Mouse (Mus musculus) megakaryocyte-erythroid progenitor cell, adult 5 weeks (primary cell): ENCODE measurements around the gene 1600002K03Rik. TPM values are rescaled to one million over a fixed set of nuclear protein-coding genes. Genes with fewer than 3 reads are reported as not detected.

Experiments
- polyA plus RNA-seq: library from polyadenylated mRNA; stranded (reverse); fragments of >175 nt; gene quantifications from 2 replicates; pipeline ENCODE4 v1.2.3, GENCODE M21; 2012

1600002K03Rik gene
- 9.2 and 11.3 TPM in 2 replicates for polyA plus RNA-seq

GRCm38 (mm10) chr10:80172527-80173292, at the start of gene 1600002K03Rik:
Gene 1600002K03Rik, plus strand, starts transcription at chr10:80172944.

GRCm38 (mm10) chr10:80138553-80139438, 33.9 kb upstream of the 1600002K03Rik start, which contains the start of gene Atp5d:
Gene Atp5d, plus strand, starts transcription at chr10:80138632.

GRCm38 (mm10) chr10:80140666-80141035, 32.1 kb upstream of the 1600002K03Rik start, which contains the start of gene Cbarp:
Gene Cbarp, minus strand, starts transcription at chr10:80140835.

GRCm38 (mm10) chr10:80147719-80148601, 24.8 kb upstream of the 1600002K03Rik start, which contains the start of gene Midn:
Gene Midn, plus strand, starts transcription at chr10:80148272.

GRCm38 (mm10) chr10:80165392-80166128, 7.2 kb upstream of the 1600002K03Rik start, which contains the start of gene Cirbp:
Gene Cirbp, plus strand, starts transcription at chr10:80165985.

GRCm38 (mm10) chr10:80179068-80180051, 6.6 kb downstream of the 1600002K03Rik start, which contains the start of gene Efna2:
Gene Efna2, plus strand, starts transcription at chr10:80179482.

Other genes starting within 250 kb of the 1600002K03Rik start
- gene Arid3a, start 245.9 kb upstream of the 1600002K03Rik start, polyA plus RNA-seq, result 94.7 and 145 TPM in 2 replicates
- gene Wdr18, start 212.8 kb upstream of the 1600002K03Rik start, polyA plus RNA-seq, result 54.4 and 61.7 TPM in 2 replicates
- 0.09 and 0.12 TPM in 2 replicates for gene Grin3b, start 202.2 kb upstream of the 1600002K03Rik start, polyA plus RNA-seq
- gene Tmem259, start 188.6 kb upstream of the 1600002K03Rik start, polyA plus RNA-seq, result 378 and 414 TPM in 2 replicates
- 245 and 295 TPM in 2 replicates for gene Cnn2, start 184.4 kb upstream of the 1600002K03Rik start, polyA plus RNA-seq
- gene Abca7, start 176.4 kb upstream of the 1600002K03Rik start, polyA plus RNA-seq, result 54.4 and 60.8 TPM in 2 replicates
- gene Arhgap45, start 156.3 kb upstream of the 1600002K03Rik start, polyA plus RNA-seq, result 397 and 427 TPM in 2 replicates
- 217 and 273 TPM in 2 replicates for gene Polr2e, start 133.1 kb upstream of the 1600002K03Rik start, polyA plus RNA-seq
- gene Gpx4, start 125.8 kb upstream of the 1600002K03Rik start, polyA plus RNA-seq, result 1,103 and 1,136 TPM in 2 replicates
- gene Sbno2, start 67.4 kb upstream of the 1600002K03Rik start, polyA plus RNA-seq, result 77.6 and 78.0 TPM in 2 replicates
- gene Stk11, start 57.1 kb upstream of the 1600002K03Rik start, polyA plus RNA-seq, result 176 and 185 TPM in 2 replicates
- 1,245 and 1,266 TPM in 2 replicates for gene Atp5d, start 34.3 kb upstream of the 1600002K03Rik start, polyA plus RNA-seq
- gene Cbarp, start 32.1 kb upstream of the 1600002K03Rik start, polyA plus RNA-seq, result 32.3 and 53.4 TPM in 2 replicates
- 312 and 336 TPM in 2 replicates for gene Midn, start 24.7 kb upstream of the 1600002K03Rik start, polyA plus RNA-seq
- gene Cirbp, start 7.0 kb upstream of the 1600002K03Rik start, polyA plus RNA-seq, result 43.7 and 63.7 TPM in 2 replicates
- 1.1 and 2.4 TPM in 2 replicates for gene Efna2, start 6.5 kb downstream of the 1600002K03Rik start, polyA plus RNA-seq
- 29.1 and 31.3 TPM in 2 replicates for gene Mum1, start 53.5 kb downstream of the 1600002K03Rik start, polyA plus RNA-seq
- gene Ndufs7, start 76.2 kb downstream of the 1600002K03Rik start, polyA plus RNA-seq, result 178 and 185 TPM in 2 replicates
- gene Gamt, start 88.1 kb downstream of the 1600002K03Rik start, polyA plus RNA-seq, result 5.0 and 5.2 TPM in 2 replicates
- gene Dazap1, start 88.5 kb downstream of the 1600002K03Rik start, polyA plus RNA-seq, result 594 and 636 TPM in 2 replicates
- gene Rps15, start 119.5 kb downstream of the 1600002K03Rik start, polyA plus RNA-seq, result 9,463 and 9,670 TPM in 2 replicates
- gene Apc2, start 123.0 kb downstream of the 1600002K03Rik start, polyA plus RNA-seq, result 0.43 and 0.77 TPM in 2 replicates
- gene 2310011J03Rik, start 147.6 kb downstream of the 1600002K03Rik start, polyA plus RNA-seq, result 74.9 and 88.4 TPM in 2 replicates
- 18.0 and 23.1 TPM in 2 replicates for gene Pcsk4, start 156.6 kb downstream of the 1600002K03Rik start, polyA plus RNA-seq
- gene Reep6, start 157.0 kb downstream of the 1600002K03Rik start, polyA plus RNA-seq, result 13.1 and 18.3 TPM in 2 replicates
- 7.0 and 10.4 TPM in 2 replicates for gene Adamtsl5, start 175.5 kb downstream of the 1600002K03Rik start, polyA plus RNA-seq
- gene Plk5, start 183.5 kb downstream of the 1600002K03Rik start, polyA plus RNA-seq, result 0.23 and 0.25 TPM in 2 replicates
- 29.8 and 33.4 TPM in 2 replicates for gene Mex3d, start 214.7 kb downstream of the 1600002K03Rik start, polyA plus RNA-seq
- gene Mbd3, start 226.6 kb downstream of the 1600002K03Rik start, polyA plus RNA-seq, result 234 and 278 TPM in 2 replicates
- 1,352 and 1,389 TPM in 2 replicates for gene Uqcr11, start 233.9 kb downstream of the 1600002K03Rik start, polyA plus RNA-seq